15 mouse cellular contexts compared by ENCODE assay signal in genomic region chr5:76346137-76346536, GRCm38 (mm10). TPM values are rescaled to one million over a fixed set of nuclear protein-coding genes. Genes with fewer than 3 reads are reported as not detected.
A peak's percentile ranks its signal among the peaks of the same experiment; 100 is the strongest.
DNase-seq lines count a peak whose midpoint lies in the region; ATAC-seq and TF ChIP-seq lines count a peak whose summit lies in the region.
"Had no signal": no experiment of that assay in that cellular context is flagged by ENCODE, and none has a peak within 500 bp of the region (broad histone marks: within the 10 kb centered on the region; RNA-seq: fewer than 3 reads in every experiment).

No protein-coding gene starts in this region.

- no peaks in the 10 kb centered on the region for H3K36me3 ChIP-seq in intestine, embryonic 15.5 days
- H3K36me3 ChIP-seq: heart, embryonic 15.5 days; limb, embryonic 15.5 days had no signal

- WGBS in intestine, embryonic 15.5 days, result 61% methylated on average over 2 of the region's 2 CpGs

- no peak for TF ChIP-seq CTCF in gastrocnemius, adult 2 months (IDR thresholded peaks at IDR 0.05)

- H3K9me3 ChIP-seq in intestine, embryonic 15.5 days, result no peaks in the 10 kb centered on the region
- H3K9me3 ChIP-seq: heart, embryonic 15.5 days; limb, embryonic 15.5 days had no signal

- H3K4me3 ChIP-seq in gastrocnemius, adult 2 months, result no peak overlapping the region
- no peak overlapping the region for H3K4me3 ChIP-seq in intestine, embryonic 15.5 days (replicated peaks)
- H3K4me3 ChIP-seq: heart, embryonic 15.5 days; layer of hippocampus, adult 2 months; limb, embryonic 15.5 days had no signal

- ATAC-seq in intestine, embryonic 15.5 days, result no peak
- ATAC-seq: inflammation-experienced regulatory T-cells, adult 6 months had no signal

- H3K4me2 ChIP-seq in intestine, embryonic 15.5 days (replicated peaks), result no peak overlapping the region
- H3K4me2 ChIP-seq: heart, embryonic 15.5 days; limb, embryonic 15.5 days had no signal

- H3K9ac ChIP-seq in intestine, embryonic 15.5 days, result no peak overlapping the region
- H3K9ac ChIP-seq: heart, embryonic 15.5 days; limb, embryonic 15.5 days had no signal

- DNase-seq in gastrocnemius, adult 2 months, result peak; percentile 21
- DNase-seq in gastrocnemius, postnatal 36 days, result no peak
- DNase-seq in urinary bladder, adult 2 months (ENCODE audit: low spot score), result peak; percentile 23
- no peak for DNase-seq in urinary bladder, postnatal 4 days (ENCODE audit: low spot score in 2 of 2)
- DNase-seq in layer of hippocampus, adult 9-11 months, result peak; percentile 43
- DNase-seq in urinary bladder, postnatal 36 days (ENCODE audit: low spot score in 2 of 2), result peak; percentile 49 to 55
- DNase-seq in ovary, postnatal 10 days (ENCODE audit: low spot score), result no peak
- DNase-seq: cerebellum, adult 8-10 months; lung, postnatal 14 days; right cerebral cortex, adult 18-20 months had no signal

- H3K4me1 ChIP-seq in intestine, embryonic 15.5 days (replicated peaks), result no peaks in the 10 kb centered on the region
- H3K4me1 ChIP-seq: heart, embryonic 15.5 days; limb, embryonic 15.5 days had no signal

- no peaks in the 10 kb centered on the region for H3K27me3 ChIP-seq in intestine, embryonic 15.5 days (replicated peaks)
- H3K27me3 ChIP-seq: heart, embryonic 15.5 days; limb, embryonic 15.5 days had no signal

- H3K27ac ChIP-seq in gastrocnemius, adult 2 months, result no peak overlapping the region
- no peak overlapping the region for H3K27ac ChIP-seq in intestine, embryonic 15.5 days
- H3K27ac ChIP-seq: heart, embryonic 15.5 days; layer of hippocampus, adult 2 months; limb, embryonic 15.5 days had no signal

- intact Hi-C loops in gastrocnemius, adult 2 months (cut with DNase I), result no loop called here
- intact Hi-C loops in gastrocnemius, postnatal 36 days (cut with DNase I), result no loop called here

RNA-seq across cellular contexts. Expression of gene Pdcl2, which starts 15.2 kb away (rescaled TPM):
- not detected for total RNA-seq in gastrocnemius, adult 2 months (2021)
- total RNA-seq in gastrocnemius, postnatal 36 days (2021), result not detected
- polyA plus RNA-seq in urinary bladder, adult 2 months (2012; rRNA removed), result not detected in 2 replicates
- not detected in 2 replicates for polyA plus RNA-seq in intestine, embryonic 15.5 days (2015; fragmentation: Nextera tagmentation; extraction: Ambion mirVana)
- total RNA-seq: layer of hippocampus, adult 2 months had no signal
- polyA plus RNA-seq: heart, embryonic 15.5 days; inflammation-experienced regulatory T-cells, adult 6 months; limb, embryonic 15.5 days had no signal

RNA-seq across cellular contexts. Expression of gene Nmu, which starts 17.5 kb away (rescaled TPM):
- not detected for total RNA-seq in gastrocnemius, adult 2 months (2021)
- total RNA-seq in gastrocnemius, postnatal 36 days (2021), result not detected
- polyA plus RNA-seq in urinary bladder, adult 2 months (2012; rRNA removed), result not detected in 2 replicates
- 0.29 TPM in 1 of 2 replicates, not detected in the other for polyA plus RNA-seq in intestine, embryonic 15.5 days (2015; fragmentation: Nextera tagmentation; extraction: Ambion mirVana)
- total RNA-seq: layer of hippocampus, adult 2 months had no signal
- polyA plus RNA-seq: heart, embryonic 15.5 days; inflammation-experienced regulatory T-cells, adult 6 months had no signal

RNA-seq across cellular contexts. Expression of gene Clock, which starts 41.5 kb away (rescaled TPM):
- total RNA-seq in gastrocnemius, adult 2 months (2021), result 10 to 100 TPM; 20.4 to 32.5 TPM
- total RNA-seq in gastrocnemius, postnatal 36 days (2021), result 10 to 100 TPM; 14.8 to 15.1 TPM
- polyA plus RNA-seq in urinary bladder, adult 2 months (2012; rRNA removed), result 12.7 and 14.5 TPM in 2 replicates
- 11.4 and 13.5 TPM in 2 replicates for polyA plus RNA-seq in intestine, embryonic 15.5 days (2015; fragmentation: Nextera tagmentation; extraction: Ambion mirVana)

Comparison
In these comparisons a context has a peak if more than half of its experiments do, and no peak if none do; other contexts are left out.
1. DNase-seq: peak in gastrocnemius, adult 2 months (single experiment), urinary bladder, adult 2 months (single experiment), layer of hippocampus, adult 9-11 months (single experiment) and urinary bladder, postnatal 36 days (2 of 2); none in gastrocnemius, postnatal 36 days (0 of 2), urinary bladder, postnatal 4 days (0 of 2) and ovary, postnatal 10 days (single experiment).